Mouse (Mus musculus) frontal cortex, postnatal 36 days (tissue): ENCODE results near the gene Acbd6.

ENCODE experiments used
- DNase-seq, 2 experiments: peaks; one replicate each; pipeline ENCODE4 v3.0.0; 2022; ENCODE audit warnings: low spot score in 2 of 2

Gene Acbd6

DNA sequence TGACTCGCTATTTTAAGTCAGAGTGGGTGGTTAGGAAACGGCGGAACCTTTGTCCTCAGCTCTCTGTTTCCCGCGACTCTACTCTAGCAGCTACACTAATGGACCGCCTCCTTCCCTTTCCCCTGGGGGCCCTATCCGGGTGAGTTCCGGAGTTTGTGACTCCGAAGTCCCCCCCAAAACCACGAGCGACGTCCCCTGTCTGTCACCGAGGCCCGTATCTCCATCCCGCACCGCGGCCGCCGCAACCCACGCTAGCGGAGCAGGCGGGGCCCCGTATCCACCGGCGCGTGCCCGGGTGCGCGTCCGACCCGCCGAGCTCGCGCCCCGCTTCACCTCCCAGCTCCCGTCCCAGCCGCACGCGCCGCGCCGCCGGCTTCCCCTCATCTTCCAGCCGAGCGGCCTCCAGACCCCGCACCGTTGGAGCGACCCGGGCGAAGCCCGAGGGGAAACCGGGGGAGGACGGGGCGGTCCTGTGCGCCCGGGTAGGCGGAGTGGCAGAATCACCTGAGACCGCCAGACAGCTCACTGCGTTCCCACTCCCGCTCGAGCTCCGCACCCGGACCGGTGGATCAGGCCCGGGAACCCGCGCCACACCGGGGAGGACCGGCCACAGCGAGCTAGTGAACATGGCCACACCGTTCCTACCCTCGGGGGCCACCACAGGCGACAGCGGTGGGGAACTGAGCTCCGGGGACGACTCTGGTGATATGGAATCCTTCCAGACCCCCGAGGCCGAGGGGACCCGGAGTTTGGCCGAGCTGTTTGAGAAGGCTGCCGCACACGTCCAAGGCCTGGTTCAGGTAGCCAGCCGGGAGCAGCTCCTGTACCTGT is at the start of gene Acbd6:
TSS of gene Acbd6 (plus strand) at position 109 of the 831 bp plus-strand sequence.
- peak; percentile 85 to 88 for DNase-seq

GRCm38 (mm10) chr1:155510263-155510662 is 47.7 kb upstream of the Acbd6 start:
- no peak for DNase-seq

DNA sequence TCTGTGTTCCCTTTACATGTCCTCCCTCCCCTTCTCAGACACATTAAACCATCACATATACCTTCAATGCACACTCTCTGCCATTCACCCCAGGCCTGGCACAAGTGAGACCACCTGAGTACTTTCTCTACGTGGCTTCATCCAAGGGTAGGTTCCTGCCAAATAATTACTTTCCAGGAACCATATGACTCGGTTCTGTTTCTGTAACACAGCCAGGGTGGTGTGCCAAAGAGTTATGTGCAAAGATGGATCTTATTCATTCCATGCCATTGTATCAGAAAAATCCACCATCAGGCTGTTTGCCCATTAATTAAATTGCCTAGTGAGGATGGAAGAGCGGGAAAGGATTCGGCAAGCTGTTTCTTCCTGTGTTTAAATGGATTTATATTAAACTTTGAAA is 42.1 kb upstream of the Acbd6 start:
- no peak for DNase-seq

- peak in 1 of 2 experiments; percentile 64 for DNase-seq
Measured at GRCm38 (mm10) chr1:155516594-155516993, 41.3 kb upstream of the Acbd6 start.

DNA sequence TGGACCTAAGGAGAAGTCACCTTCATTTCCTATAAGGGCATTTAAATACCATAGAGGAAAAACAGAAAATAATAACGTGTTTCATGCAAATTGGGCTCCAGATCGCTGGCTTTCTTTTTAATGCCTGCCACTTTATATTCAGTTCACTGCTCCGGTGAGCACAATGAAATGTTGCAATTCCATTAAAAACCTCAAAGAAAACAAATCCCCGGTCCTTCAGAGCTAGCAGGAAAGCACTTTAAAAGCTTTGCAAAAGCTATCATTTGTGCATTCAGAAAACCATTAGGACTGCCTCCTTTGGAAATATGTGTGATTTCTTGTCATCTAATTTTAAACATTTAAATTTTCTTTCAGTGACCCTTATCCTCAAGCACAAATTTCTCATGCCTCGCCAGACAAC is 40.9 kb upstream of the Acbd6 start:
- DNase-seq: no peak

DNA sequence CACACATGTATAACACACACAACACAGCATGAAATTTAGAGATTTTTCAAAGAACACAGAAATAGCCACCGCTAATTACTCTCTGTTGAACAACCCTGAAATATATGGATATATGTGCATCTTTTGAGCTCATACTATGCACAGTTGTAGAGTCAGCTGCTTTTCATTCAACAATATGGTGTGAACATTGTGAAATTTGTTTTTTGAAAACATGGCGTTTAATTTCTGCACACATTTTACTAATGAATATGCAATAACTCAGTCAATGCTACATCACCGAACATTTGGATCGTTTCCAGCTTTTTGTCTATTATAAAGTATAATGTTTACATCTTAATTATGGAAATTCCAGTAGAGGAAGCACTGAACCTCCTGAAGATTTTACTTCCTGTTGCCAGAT is 37.6 kb upstream of the Acbd6 start:
- no peak for DNase-seq

GRCm38 (mm10) chr1:155522493-155522892 is 35.4 kb upstream of the Acbd6 start:
- no peak for DNase-seq

DNA sequence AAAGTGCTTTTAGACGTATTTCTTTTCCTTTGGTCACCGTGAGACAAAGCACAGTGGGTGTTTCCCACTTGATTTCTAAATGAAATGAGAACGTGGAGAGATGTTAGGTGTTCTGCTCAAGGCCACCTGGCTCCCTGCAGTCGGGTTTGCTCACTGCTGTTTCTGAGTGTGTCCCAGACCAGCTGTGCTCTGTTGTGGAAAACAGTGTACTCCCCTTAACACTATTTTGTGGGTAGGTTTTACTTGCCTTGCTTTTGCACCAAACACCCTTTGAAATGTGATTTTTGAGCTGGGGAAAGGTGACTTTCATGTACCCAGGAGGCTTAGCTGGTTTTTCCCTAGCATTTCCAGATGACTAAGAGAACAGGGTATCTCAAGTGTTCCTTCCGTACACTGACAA is 31.7 kb upstream of the Acbd6 start:
- no peak for DNase-seq

- no peak for DNase-seq
Measured at GRCm38 (mm10) chr1:155527027-155527786, 30.7 kb upstream of the Acbd6 start.

DNA sequence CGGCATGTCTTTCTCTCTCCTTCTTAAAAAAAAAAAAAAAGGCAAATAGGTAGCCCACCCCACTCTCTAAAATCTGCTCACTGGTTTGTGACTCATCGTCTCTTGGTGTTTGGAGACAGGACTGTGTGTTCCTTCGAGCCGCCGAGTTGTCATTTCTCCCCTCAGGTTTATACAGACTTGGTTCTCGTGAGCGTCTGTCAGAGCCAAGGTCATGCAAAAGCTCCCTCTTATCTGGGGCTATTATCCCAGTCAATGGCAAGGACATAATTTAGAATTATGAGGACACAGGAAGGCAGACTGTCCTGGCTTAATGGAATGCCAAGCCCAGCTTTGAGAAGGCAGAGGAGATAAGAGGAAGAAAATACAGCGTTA is 30.1 kb upstream of the Acbd6 start:
- peak in 1 of 2 experiments; percentile 24 for DNase-seq

- no peak for DNase-seq
Measured at GRCm38 (mm10) chr1:155528405-155529119, 29.4 kb upstream of the Acbd6 start.

- DNase-seq: no peak
Measured at GRCm38 (mm10) chr1:155529120-155529963, 28.6 kb upstream of the Acbd6 start.

DNA sequence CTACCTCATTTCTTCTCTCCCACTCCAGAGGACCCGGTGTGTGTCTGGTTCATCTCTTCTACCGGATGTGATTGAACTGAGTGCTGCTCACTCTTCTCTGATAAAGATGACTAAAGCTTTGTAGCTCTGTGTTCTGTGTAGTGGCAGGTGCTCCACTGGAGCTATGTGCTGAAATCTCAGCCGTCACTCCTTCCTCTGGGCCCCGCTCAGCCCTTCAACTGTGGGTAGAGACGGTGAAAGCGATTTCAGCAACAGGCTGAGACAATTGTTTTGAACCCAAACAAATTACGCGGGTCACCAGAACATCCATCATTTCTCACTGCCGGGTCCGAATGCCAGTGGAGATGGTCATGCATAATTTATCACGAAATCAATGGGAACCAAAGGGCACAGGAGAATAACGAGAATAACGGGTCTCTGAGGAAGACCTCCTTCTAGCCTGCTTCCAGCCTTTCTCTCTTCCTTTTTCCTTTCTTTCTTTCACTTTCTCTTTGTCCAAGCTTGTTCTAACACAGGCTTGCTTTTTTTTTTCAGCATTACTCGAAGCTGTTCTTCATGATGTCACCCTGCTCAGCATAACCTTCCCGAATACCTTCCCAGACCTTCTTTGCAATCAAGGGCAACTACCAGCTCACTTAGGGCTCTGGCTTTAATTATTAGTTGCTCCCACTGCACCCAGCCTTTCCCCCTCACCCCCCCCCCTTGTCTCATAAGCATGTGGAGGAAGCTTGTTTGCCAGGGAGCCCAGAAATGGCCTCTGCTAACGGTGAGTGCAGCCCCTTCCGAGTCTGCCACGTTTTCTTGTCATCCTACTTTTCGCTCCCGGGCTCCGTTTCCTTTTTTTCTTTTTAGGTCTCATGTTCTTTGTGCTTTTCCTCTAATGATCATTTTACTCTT is 27.1 kb upstream of the Acbd6 start:
- no peak for DNase-seq

GRCm38 (mm10) chr1:155532396-155532795 is 25.5 kb upstream of the Acbd6 start:
- no peak for DNase-seq

DNA sequence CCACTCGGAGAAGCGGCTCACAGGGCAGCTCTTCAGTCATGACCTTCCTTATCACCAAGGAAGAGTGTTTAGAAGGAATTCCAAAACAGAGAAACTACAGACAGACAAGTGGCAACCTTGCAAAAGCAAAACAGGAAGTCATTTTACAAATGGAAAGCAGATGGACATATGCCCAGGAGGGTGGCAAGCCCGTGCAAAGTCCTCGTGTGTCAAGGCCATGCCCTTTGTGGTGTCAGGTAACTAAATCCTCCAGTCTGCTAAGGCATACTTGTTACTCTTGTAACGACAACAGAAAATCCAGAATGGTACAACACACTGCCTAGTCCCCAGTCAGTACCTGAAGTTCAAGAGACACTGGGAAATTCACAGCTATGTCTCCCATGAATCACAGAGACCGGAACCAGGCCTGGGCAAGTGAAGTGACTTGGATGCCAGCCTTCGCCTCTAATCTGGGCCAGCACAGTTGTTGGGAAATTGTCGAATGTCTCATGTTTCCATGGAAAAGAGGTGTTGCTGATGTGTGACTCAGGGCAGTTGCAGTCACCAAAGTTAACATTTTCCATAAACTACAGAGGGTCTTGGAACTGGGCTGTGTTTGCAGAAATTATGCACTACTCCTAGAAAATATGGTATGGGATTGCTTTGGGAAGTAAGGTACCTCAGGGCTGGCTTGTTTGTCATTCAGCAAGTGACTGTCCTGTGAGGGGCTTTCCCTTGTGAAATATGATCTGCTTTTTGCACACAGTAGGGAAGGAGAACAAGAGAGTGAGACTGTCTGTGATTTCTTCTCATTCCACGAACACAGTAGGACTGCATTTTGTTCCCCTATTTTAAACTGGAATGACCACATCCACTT is 24.9 kb upstream of the Acbd6 start:
- DNase-seq: no peak

DNA sequence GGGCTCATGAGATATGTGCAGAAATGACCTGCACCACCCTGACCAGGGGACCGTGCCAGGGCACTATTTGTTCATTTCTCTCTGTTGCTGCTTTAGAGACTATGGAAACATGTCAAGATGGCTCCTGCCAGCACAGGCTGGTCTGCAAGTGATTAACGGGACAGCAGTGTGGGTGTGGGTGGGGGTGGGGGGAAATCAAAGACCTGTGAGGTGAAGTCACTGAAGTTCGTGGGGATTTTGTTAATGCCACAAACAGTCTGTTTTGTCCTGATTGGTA is 24.3 kb upstream of the Acbd6 start:
- no peak for DNase-seq

DNA sequence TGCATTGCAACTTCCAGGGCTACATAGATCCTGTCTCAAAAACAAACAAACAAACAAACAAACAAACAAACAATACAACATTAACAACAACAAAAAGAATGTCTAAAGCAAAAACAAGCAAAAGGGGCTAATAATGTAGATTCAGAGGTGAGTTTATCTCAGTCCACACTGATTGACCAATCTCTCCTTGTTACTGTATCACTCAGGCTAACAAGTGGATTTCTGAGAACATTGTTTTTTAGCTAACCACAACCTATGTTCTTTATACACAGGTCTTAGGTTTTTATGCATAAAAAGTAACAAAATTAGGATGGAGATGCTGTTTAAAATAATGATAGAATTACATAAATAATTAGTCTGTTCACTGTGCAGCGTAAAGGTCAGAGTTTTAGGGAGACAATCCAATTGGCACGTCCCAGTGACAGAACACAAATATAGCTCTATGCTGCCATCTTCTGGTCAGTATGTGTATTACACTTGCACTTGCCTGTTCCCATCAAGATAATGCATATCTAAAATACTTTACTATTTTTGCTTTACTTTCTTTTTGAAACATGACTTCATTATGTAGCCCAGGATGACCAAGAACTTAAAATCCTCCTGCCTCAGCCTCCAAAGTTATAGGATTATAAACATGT is 20.8 kb upstream of the Acbd6 start:
- peak; percentile 37 to 65 for DNase-seq

DNA sequence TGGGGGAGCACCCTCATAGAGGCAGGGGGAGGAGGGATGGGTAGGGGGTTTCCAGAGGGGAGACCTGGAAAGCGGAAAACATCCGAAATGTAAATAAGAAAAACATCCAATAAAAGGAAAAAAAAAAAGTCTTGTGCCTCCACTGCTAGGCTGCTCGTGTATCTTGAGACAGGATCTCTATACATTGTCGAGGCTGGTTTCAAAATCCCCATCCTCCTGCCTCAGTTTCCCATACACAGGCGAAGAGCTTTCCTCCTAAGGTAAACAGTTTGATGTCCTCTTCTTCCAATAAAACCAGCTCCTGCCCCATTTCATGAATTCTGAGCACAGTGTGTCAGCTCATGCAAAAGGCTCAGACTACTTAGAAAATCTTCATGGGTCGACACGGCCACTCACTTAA is 19.9 kb upstream of the Acbd6 start:
- DNase-seq: no peak

DNA sequence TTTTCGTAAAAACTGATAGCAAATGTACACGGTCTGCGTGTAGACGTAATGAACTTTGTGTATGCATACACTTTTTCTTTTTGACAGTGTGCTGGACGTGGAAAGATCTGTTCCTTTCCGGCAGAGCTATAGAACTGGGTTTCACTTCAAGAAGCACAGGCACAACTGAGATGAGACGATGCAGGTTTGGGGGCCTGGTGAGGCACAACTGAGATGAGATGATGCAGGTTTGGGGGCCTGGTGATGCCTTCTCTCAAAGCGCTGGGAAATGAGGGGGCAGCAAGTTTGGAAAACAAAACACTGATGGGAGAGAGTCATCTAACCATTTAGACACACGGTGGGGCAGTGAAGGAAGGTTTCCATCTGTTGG is 293 bp upstream of the Acbd6 start:
- DNase-seq: no peak
